Mouse (Mus musculus): ENCODE results near the gene Vmn1r198. TPM values are rescaled to one million over a fixed set of nuclear protein-coding genes. Genes with fewer than 3 reads are reported as not detected.
"Not testable (repeated sequence)": the region's sequence is repeated elsewhere in the genome, so short reads cannot be mapped to it uniquely, and the experiment has no call there.

Gene Vmn1r198
- not detected in 2 replicates for total RNA-seq (2017)

DNA sequence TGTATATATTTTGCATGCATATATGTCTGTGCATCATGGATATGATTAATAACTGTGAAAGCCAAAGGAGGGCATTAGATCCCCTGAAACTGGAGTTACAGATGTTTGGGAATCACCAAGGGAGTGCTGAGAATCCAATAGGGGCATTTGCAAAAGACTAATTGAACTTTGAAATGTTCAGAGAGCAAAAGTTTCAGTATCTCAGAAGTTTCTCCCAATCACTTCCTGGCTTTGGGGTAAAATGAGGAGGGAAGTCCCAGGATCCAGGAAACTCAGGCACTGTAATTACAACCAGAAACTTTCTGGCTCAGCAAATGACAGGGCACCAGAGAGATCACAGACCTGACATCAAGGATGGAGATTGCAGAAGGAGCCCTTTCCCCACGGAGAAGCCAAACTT is at the start of gene Vmn1r198:
Gene Vmn1r198, plus strand, starts transcription at position 301 of the 400 bp plus-strand sequence.
- no peak for ATAC-seq (replicated peaks in 1 of 2; ENCODE audit: insufficient read depth in 1 of 2, low FRiP score in 2 of 2, low TSS enrichment in 1 of 2, low read depth in 1 of 2, poor library complexity in 2 of 2, severe bottlenecking in 2 of 2)

DNA sequence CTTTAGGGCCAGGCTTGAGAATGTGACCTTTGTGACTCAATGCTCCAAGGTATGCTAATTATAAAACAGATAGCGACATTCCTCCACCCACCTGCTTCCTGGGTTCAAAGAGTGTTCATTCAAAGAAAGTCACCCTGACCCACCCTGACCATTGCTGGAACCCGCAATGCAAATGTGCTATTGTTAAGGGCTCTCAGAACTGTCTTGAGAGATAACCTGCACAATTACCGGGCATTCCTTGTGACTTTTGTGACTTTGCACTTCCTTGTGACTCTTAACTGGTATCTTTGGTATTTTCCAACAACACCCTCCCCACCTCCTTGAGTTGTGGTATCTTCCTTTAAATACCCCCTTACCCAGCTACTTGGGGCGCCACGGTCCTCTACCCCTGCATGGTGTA is 42.1 kb upstream of the Vmn1r198 start:
- ATAC-seq (replicated peaks in 1 of 2; ENCODE audit: insufficient read depth in 1 of 2, low FRiP score in 2 of 2, low TSS enrichment in 1 of 2, low read depth in 1 of 2, poor library complexity in 2 of 2, severe bottlenecking in 2 of 2): not testable (repeated sequence)

DNA sequence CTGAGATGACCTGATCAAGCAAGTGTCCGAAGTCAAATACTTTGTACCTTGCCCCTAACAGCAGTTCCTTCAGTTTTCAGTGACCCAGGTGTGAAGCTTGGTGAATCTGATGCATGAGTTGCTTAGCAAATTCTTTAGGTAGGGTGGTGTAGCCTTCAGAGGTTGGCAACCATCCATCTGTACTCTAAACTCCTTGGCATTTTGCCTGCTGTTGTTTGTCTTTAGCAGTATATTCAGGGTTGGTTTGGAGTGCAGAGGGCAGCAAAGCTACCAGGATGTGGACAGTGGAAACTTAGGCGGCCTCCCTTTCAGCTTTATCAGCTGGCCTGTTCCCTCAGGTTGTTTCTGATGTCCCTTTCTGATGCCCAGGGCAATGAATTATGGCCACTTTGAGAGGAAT is 34.8 kb upstream of the Vmn1r198 start:
- no peak for ATAC-seq (replicated peaks in 1 of 2; ENCODE audit: insufficient read depth in 1 of 2, low FRiP score in 2 of 2, low TSS enrichment in 1 of 2, low read depth in 1 of 2, poor library complexity in 2 of 2, severe bottlenecking in 2 of 2)

DNA sequence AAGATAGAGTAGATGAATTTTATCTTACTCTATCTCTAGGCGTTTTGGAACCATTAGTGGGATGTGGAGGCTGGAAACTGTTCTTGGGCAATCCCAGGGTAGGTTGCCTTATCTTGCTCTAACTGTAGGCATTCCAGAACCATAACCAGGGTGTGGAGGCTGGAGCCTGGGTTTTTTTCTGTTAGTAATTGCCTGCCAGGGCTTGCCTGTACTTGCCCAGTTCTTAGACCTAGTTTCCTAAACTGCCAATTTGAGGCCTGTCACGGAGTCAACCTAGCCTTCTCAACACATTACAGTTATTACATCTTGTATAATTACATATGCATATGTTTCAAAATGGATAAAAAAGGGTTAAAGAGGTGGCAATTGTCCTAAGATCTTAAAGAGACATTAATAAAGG is 32.8 kb upstream of the Vmn1r198 start:
- no peak for ATAC-seq (replicated peaks in 1 of 2; ENCODE audit: insufficient read depth in 1 of 2, low FRiP score in 2 of 2, low TSS enrichment in 1 of 2, low read depth in 1 of 2, poor library complexity in 2 of 2, severe bottlenecking in 2 of 2)

DNA sequence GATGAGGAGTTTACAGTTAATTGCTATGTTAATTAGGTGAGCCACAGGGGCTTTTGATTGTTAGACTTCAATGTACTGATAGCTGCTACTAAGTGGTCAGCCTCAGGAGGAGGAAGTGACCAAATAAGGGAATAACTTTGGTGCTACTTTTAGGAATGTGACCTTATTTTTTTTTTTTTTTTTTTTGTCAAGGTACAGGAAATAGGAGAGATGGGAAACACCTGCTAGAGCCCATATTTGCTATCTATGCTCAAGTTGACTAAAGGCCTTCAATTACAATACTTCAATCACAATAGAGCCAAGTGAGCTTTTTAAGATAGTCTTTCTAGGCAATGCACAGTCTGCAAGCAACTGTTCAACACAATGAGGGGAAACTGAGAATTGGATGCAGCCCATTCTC is 30.1 kb upstream of the Vmn1r198 start:
- ATAC-seq (replicated peaks in 1 of 2; ENCODE audit: insufficient read depth in 1 of 2, low FRiP score in 2 of 2, low TSS enrichment in 1 of 2, low read depth in 1 of 2, poor library complexity in 2 of 2, severe bottlenecking in 2 of 2): no peak

DNA sequence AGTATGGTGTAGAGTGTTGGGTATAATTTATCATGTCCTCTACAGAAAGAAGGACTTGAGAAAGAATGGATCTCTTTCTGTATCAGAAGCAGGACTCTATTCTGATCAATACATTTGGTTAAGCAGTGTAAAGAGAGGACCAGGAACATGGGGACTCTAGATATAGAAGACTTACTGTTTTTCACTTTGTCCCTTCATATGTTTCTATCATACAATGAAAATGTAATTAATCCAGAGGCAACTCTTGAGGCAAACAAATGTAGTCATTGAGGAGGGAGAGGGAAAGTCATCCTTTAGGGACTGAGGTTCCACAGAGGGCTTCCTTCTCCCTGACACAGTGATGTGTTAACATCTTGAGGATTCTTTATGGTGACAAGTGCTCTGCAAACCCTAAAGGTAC is 25.9 kb upstream of the Vmn1r198 start, which contains the start of gene Vmn1r197:
Gene Vmn1r197, plus strand, starts transcription at position 301 of the 400 bp plus-strand sequence.
- no peak for ATAC-seq (replicated peaks in 1 of 2; ENCODE audit: insufficient read depth in 1 of 2, low FRiP score in 2 of 2, low TSS enrichment in 1 of 2, low read depth in 1 of 2, poor library complexity in 2 of 2, severe bottlenecking in 2 of 2)

DNA sequence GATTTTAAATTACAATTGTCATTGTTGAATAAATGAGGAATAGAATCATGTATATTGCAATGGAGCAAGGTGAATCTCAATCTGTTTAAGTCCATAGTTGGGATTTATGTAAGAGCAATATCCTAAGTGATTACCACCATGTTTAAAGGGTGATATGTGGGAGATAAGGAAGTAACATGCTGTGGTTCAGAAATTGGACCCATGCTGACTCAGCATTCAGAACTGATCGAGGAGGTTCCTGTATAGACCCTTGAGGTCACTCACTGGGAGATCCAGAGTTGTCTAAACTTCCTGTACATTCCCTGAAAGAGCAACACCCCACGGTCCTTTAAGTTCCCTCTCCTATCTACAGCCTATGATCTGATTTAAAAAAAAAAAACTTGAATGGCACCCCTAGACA is 16.9 kb upstream of the Vmn1r198 start:
- ATAC-seq (replicated peaks in 1 of 2; ENCODE audit: insufficient read depth in 1 of 2, low FRiP score in 2 of 2, low TSS enrichment in 1 of 2, low read depth in 1 of 2, poor library complexity in 2 of 2, severe bottlenecking in 2 of 2): no peak

DNA sequence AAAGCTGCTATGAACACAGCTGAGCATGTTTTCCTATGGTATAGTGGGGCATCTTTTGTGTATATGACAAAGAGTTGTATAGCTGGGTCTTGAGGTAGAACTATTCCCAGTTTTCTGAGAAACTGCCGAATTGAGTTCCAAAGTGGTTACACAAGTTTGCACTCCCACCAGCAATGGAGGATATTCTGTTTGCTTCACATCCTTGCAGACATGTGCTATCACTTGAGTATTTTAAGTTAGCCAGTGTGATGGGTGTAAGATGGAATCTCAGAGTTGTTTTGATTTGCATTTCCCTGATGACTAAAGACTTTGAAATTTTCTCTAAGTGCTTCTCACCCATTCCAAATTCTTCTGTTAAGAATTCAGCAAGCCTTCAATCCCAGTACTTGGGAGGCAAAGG is 14.6 kb upstream of the Vmn1r198 start:
- ATAC-seq (replicated peaks in 1 of 2; ENCODE audit: insufficient read depth in 1 of 2, low FRiP score in 2 of 2, low TSS enrichment in 1 of 2, low read depth in 1 of 2, poor library complexity in 2 of 2, severe bottlenecking in 2 of 2): no peak

DNA sequence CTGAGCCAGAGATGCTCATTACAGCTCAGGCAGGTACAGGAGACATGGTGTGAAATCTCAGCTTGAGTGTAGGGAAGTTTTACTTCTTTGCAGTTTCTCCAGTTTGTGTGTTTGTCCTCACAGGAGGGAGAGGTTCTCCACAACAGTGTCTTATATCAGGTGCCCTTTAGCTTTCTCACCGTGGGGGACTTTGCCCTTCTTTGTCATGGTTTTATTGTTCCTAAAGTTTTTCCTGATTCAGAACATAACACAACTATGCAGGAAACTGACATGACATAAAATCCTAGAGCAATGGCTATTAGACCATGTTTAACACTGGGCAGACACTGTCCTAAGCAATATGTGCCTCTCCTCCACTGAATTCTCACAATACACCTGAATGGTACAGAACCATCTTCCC is 649 bp downstream of the Vmn1r198 start:
- ATAC-seq (replicated peaks in 1 of 2; ENCODE audit: insufficient read depth in 1 of 2, low FRiP score in 2 of 2, low TSS enrichment in 1 of 2, low read depth in 1 of 2, poor library complexity in 2 of 2, severe bottlenecking in 2 of 2): no peak

DNA sequence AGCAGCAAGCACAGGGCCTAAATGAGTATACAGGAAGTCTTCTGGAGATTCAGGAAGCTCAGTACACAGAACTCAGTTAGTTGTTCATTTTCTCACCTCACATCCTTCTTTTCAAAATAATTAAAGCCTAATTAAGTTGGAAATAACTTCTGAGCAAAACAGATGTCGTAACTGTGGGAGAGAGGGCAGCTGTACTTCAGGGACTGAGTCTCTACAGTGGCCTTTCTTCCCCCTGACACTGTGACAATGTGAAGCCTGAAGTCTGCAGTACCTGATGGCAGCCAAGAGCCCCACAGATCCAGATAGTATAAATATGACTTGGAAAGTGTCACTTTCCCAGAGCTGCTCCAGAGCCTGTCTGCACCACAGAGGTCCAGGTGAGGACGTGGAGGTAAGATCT is 29.4 kb downstream of the Vmn1r198 start, which contains the start of gene Vmn1r199:
Gene Vmn1r199, plus strand, starts transcription at position 301 of the 400 bp plus-strand sequence.
- ATAC-seq (replicated peaks in 1 of 2; ENCODE audit: insufficient read depth in 1 of 2, low FRiP score in 2 of 2, low TSS enrichment in 1 of 2, low read depth in 1 of 2, poor library complexity in 2 of 2, severe bottlenecking in 2 of 2): no peak

DNA sequence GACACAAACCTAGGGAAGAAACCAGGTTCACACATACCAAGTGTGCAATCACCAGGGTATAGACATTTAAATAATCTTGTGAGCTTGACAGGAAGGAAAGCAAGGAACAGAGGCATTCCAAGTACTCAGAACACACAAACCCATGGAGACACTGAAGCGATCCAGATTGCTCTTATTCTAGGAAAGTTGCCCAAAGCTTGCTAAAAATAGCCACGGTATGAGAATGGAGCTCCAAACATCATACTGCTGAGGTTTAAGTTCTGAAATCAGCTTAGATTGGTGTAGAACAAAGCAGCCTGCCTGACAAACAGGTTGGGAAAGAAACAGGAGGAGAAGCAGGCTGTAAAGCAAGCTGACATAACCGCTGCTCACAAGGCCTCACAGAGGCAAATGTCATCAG is 31.0 kb downstream of the Vmn1r198 start:
- not testable (repeated sequence) for ATAC-seq (replicated peaks in 1 of 2; ENCODE audit: insufficient read depth in 1 of 2, low FRiP score in 2 of 2, low TSS enrichment in 1 of 2, low read depth in 1 of 2, poor library complexity in 2 of 2, severe bottlenecking in 2 of 2)

DNA sequence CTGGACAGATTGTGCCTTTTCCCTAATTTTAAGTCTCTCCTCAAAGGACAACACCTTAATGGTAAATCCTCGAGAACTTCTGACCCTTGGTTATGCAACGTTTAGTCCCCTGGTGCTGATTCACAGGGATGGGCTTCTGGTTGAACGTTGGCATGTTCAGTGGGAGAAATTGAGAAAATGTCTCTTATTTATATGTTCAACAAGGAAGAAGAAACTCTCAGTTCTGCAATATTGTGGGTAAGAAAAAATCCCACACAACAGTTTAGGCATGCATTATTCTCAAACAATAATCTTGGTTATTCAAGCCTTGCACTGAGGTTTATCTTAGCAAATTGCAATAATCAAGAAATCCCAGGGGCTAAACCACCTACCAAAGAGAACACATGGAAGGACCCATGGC is 33.2 kb downstream of the Vmn1r198 start:
- no peak for ATAC-seq (replicated peaks in 1 of 2; ENCODE audit: insufficient read depth in 1 of 2, low FRiP score in 2 of 2, low TSS enrichment in 1 of 2, low read depth in 1 of 2, poor library complexity in 2 of 2, severe bottlenecking in 2 of 2)

DNA sequence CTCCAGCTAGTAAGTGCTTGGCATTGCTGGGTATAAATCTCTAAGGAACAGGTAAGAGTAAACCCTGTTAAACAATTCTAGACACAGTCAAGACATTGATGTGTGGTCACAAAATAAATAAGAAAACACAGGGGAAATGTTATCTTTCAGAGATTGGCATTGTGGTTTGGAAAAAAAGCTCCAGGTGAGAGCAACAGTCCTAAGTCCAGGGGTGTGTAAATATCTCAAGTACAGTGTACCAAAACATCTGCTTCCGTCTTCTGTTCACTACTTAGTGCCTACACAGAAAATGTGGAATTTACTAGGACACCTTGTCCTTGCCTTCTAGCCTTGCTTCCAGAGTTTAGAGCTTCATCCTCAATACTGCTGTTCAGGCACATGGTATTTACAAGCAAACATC is 36.9 kb downstream of the Vmn1r198 start:
- ATAC-seq (replicated peaks in 1 of 2; ENCODE audit: insufficient read depth in 1 of 2, low FRiP score in 2 of 2, low TSS enrichment in 1 of 2, low read depth in 1 of 2, poor library complexity in 2 of 2, severe bottlenecking in 2 of 2): no peak

DNA sequence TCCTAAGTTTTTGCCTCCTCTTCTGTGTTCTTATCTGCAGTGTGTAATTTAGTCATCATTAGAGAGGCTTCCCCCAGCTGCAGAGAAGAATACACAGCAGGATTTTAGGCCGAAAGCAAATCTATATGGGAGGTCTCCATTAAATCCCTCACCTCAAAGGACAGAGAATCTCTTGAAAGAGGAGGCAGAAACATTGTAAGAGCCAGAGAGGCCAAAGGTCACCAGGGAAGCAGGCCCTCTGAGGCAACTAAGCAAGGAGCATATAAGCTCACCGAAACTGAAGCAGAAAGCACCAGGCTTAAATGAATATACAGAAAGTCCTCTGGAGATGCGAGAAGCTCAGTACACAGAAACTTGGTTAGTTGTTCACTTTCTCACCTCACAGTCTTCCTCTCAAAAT is 39.9 kb downstream of the Vmn1r198 start, which contains the start of gene Vmn1r200:
Gene Vmn1r200, plus strand, starts transcription at position 301 of the 400 bp plus-strand sequence.
- ATAC-seq (replicated peaks in 1 of 2; ENCODE audit: insufficient read depth in 1 of 2, low FRiP score in 2 of 2, low TSS enrichment in 1 of 2, low read depth in 1 of 2, poor library complexity in 2 of 2, severe bottlenecking in 2 of 2): no peak

DNA sequence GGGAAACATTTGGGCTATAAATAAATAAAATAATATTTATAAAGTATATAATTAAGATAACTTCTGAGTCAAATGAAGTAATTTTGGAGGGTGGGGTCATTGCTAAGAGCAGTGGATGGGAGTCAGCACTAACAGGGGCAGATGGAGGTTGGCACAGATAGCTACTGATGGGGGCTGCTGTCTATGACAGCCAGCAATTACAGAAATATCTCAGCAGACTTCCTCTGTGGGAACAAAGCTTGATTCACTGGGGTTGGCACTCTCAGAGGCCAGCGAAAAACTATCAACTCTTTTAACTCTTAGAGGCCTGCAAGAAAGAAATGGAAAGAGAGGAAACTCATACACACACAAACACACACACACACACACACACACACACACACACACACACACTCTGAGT is 52.8 kb downstream of the Vmn1r198 start:
- no peak for ATAC-seq (replicated peaks in 1 of 2; ENCODE audit: insufficient read depth in 1 of 2, low FRiP score in 2 of 2, low TSS enrichment in 1 of 2, low read depth in 1 of 2, poor library complexity in 2 of 2, severe bottlenecking in 2 of 2)

Other genes starting within 250 kb of the Vmn1r198 start
- gene Vmn1r189, start 244.5 kb upstream of the Vmn1r198 start, total RNA-seq (2017): not detected in 2 replicates
- gene Vmn1r191, start 166.4 kb upstream of the Vmn1r198 start, total RNA-seq (2017): not detected in 2 replicates
- not detected in 2 replicates for gene Vmn1r192, start 159.2 kb upstream of the Vmn1r198 start, total RNA-seq (2017)
- gene Vmn1r193, start 127.2 kb upstream of the Vmn1r198 start, total RNA-seq (2017): not detected in 2 replicates
- not detected in 2 replicates for gene Vmn1r194, start 106.1 kb upstream of the Vmn1r198 start, total RNA-seq (2017)
- not detected in 2 replicates for gene Vmn1r195, start 79.8 kb upstream of the Vmn1r198 start, total RNA-seq (2017)
- gene Vmn1r196, start 60.4 kb upstream of the Vmn1r198 start, total RNA-seq (2017): not detected in 2 replicates
- not detected in 2 replicates for gene Vmn1r197, start 25.8 kb upstream of the Vmn1r198 start, total RNA-seq (2017)
- not detected in 2 replicates for gene Vmn1r199, start 29.5 kb downstream of the Vmn1r198 start, total RNA-seq (2017)
- gene Vmn1r200, start 40.0 kb downstream of the Vmn1r198 start, total RNA-seq (2017): not detected in 2 replicates
- not detected in 2 replicates for gene Vmn1r201, start 121.6 kb downstream of the Vmn1r198 start, total RNA-seq (2017)
- not detected in 2 replicates for gene Vmn1r202, start 155.0 kb downstream of the Vmn1r198 start, total RNA-seq (2017)
- gene Vmn1r203, start 167.8 kb downstream of the Vmn1r198 start, total RNA-seq (2017): 0.10 and 0.19 TPM in 2 replicates
- gene Vmn1r204, start 202.8 kb downstream of the Vmn1r198 start, total RNA-seq (2017): not detected in 2 replicates
- gene Vmn1r205, start 242.6 kb downstream of the Vmn1r198 start, total RNA-seq (2017): not detected in 2 replicates